Mouse (Mus musculus) kidney, adult 8-10 months (tissue): ENCODE measurements around the gene Ogfod3.

Experiments used
- DNase-seq, 2 experiments: peaks; one replicate each; pipeline ENCODE4 v3.0.0; 2022

The Ogfod3 gene

DNA sequence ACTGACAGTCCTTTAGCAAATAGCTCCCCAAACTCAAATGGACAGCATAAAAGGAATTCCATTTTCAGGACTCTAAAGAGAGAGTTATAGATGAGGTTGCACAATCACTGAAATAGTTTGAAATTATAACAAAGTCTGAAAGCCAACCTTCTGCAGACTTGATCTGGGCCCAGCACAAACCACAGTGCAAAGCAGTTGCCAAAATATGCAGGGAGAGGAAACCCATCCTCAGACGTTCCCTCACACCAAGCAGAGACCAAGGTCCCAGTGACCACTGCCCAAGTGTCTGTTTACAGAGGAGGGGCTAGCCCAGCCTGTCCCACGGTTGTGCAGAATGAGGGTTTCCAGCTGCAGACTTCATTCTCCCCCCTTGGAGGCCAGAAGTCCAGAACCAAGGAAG is 5.9 kb downstream of the Ogfod3 start:
- no peak for DNase-seq

DNA sequence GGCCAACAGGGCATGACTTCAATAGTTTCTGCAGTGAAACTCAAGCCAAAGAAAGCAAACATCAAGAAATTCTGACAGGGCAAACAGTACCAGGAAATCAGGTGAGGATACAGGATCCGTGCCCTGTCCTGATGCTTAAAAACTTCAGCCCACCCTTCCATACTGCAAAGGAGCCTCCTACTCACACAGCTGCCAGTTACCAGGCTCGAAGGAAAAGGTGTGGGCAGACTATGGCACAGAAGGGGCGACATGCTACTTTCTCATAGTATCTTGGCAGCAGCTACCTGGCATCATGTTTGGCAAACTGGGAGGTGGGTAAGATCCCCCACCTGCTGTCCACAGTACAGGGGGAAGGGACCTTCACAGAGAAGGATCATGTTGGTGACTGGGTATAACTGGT is 11.1 kb downstream of the Ogfod3 start:
- DNase-seq = no peak

DNA sequence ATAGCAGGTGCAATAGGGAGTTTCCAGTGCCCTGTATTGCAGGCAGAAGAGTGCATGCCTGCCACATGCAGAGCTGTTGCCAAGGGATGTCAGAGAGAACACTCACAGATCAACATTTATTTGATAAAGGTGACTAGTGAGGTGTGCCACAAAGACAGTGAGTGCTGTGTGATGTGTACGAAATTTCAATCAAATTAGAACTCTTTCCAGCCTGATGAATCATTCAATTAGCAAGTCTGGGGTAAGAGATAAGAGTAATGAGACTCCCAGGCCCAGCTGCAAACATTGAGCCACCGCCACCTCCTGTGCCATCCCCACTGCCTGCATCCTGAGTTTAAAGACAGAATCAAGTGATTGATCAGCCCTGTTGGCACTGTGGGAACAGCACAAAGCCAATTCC is 11.8 kb downstream of the Ogfod3 start:
- DNase-seq = no peak

DNA sequence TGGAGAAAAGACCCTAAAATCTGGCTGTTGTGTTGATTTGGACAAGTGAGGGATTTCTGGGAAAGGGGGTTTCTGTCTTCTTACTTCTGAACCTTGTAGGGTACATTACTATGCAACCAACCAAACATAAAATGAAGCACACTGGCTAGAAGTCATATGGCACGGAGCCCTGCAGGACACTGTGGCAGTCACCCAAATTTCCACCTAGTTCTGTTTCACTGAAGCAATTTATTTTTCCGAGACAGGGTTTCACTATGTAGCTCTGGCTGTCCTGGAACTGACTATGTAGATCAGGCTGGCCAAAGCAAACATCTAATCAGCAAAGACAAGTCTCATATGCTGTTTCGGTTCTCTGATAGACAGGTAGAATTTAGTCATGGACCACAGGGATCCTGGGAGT is 14.8 kb downstream of the Ogfod3 start:
- DNase-seq = peak; percentile 60 to 66

DNA sequence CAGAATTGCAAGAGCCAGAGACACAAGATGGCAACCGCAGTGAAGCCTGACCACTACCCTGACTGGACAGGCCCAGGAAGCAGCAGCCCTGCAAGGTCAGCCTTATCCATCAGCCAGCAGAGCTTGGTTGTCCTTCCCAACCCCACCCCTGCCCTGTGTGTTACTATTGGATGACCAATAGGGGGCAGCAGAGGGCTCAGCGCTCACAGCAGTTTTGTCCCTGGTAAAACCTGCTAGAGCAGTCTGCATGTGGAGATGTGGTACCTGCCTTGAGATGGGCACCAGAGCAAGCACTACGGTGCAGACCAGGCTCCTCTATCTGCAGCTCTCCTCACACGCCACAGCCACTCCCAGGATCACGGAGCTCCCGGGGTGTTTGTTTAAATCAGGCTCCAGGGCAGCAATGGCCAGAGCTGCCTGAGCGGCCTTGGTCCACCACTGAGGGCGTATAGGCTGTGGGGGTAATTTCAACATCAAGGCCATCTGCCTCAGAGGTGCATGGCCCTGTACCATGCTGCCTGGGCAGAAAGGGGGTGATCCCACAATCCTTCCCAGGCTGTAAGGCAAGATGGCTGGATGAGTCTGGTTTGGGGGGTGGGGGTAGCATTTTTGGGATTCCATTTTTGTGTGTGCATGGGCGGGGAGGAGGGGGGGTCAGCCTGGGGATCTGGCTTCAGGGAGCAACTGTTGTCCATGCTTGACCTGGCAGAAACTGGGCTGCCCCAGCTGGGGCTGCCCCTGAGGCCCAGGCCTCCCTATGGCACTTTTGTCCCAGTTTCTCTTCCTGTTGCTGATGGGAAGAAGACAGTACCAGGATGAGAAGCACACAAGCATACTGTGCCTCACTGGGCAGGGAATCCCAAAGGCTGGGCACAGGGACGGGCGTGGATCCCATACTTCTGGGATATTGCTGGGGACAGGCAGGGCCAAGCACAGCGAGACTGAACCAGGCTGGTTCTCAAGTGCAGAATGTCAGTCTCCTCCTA is 27.9 kb downstream of the Ogfod3 start:
- peak; percentile 31 to 43 for DNase-seq

DNA sequence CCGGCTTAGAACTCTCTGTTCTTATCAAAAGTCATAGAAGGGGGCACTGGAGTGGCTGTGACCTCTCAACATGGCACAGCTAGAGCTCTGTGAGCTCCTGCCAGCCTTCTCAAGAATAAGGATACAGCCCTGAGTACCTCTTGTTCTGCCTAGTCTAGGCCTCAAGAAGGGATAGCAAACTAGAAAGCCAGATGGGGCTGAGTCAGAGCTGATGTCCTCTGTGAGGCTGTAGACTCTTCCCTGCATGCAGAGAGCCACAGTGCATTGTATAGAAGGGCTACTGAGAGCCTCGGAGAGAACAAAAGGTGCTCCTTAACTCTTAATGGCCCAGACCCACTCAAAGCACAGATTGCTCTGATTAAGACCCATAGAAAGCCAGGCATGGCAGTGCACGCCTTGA is 30.3 kb downstream of the Ogfod3 start:
- DNase-seq = no peak

DNA sequence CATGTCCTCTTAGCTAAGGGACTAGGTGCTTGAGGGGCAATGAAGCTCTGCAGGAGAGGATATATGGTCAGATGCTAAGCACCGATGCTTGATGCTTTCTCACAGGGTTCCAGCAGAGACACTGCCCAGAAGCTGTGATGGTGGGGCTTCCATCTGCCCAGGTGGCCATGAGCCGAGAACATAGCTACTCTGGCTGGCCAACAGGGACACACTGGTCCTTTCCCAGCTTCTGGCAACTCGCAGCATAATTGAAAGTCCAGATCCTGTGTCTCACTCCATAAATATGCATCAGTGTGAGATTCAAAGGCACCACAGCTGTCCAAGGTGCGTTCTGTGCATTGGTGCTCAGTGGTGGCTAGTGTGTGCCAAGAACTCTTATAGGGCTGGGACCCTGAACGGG is 31.3 kb downstream of the Ogfod3 start:
- no peak for DNase-seq

DNA sequence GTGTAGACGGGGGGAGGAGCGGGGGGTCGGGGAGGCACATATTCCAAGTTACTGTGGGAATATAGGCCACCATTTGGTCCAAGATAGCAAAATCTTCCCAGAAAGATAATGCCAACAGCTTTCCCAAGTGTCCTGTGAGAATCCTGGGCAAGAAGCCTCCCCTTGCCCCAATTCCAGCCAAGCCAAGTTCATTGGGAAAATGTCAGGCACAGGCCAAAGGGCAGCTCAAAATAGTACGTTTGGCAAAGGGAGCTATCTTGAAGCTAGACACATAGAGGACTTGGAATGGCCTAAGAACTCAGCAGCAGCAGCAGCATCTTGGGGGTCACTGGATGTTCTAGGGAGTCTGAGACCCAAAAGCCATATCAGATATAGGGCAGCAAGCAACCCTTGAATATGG is 40.8 kb downstream of the Ogfod3 start:
- no peak for DNase-seq

DNA sequence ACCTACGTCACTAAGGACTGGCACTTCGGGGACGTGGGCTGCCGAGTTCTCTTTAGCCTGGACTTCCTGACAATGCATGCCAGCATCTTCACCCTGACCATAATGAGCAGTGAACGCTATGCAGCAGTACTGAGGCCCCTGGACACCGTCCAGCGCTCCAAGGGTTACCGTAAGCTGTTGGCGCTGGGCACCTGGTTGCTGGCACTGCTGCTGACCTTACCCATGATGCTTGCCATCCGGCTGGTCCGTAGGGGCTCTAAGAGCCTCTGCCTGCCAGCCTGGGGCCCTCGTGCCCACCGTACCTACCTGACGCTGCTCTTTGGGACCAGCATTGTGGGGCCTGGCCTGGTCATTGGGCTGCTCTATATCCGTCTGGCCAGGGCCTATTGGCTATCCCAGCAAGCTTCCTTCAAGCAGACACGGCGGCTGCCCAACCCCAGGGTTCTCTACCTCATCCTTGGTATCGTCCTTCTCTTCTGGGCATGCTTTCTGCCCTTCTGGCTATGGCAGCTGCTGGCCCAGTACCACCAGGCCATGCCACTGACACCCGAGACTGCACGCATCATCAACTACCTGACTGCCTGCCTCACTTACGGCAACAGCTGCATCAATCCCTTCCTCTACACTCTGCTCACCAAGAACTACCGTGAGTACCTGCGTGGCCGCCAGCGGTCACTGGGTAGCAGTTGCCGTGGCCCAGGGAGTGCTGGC is 43.7 kb downstream of the Ogfod3 start:
- no peak for DNase-seq

DNA sequence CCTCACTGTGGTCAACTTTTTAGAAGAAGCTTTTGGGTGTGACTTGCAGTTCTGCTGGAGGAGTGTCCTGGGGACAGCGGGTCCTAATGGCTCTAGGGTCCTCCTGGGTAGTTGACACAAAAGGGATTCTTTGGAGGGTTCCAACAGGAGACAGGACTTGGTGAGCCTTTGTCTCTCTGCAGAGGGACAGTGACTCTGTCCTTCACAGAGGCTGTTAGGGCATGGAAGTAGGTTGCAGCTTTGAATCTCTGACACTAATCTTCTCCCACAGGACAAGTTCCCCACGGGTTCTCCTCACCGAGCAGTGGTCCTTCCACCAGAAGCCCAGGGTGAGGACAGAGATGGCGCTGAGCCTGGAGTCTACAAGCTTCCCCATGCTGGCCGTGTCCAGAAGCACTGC is 44.5 kb downstream of the Ogfod3 start, which contains the start of gene Uts2r:
Gene Uts2r, plus strand, starts transcription at position 301 of the 400 bp plus-strand sequence.
- DNase-seq = no peak

DNA sequence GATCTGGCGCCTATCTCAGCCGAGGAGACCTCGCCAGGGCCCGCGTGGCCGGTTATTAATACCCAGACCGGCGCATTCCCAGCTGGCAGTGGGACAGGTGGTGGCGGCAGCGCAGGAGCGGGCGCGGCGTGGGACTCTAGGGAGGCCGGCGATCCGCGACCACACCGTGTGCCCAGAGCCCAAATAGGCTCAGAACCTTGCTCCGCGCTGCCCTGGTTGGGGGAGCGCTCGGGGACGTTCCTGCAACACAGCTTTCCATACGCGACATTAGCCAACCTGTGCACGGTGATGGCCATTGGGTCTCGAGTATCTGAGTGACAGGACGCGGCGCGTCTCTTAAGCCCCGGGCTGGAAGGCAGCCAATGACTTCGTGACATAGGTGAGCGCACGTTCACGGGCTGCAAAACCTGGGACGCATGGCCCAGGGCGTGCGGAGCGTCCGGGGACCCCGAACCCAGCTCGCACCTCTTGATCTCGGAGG is 48.1 kb downstream of the Ogfod3 start:
- DNase-seq = no peak

DNA sequence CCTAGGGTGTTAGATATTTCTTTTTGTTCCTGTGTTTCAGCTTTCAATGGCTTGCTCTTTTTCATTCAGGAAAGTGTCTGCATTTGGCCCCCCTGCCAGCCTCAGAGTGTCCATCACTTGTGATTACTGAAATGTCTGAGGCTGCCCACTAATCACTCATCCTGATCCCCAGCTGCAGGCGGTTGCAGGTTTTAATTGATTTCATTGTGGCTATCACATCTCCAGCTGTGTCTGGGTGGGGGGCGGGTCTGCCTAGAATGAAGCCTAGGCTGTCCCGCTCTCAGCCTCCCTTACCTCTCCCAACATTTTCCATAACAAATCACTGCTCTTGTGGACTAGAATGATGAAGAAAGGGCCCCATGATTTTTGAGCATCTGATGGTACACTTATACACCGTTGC is 50.3 kb downstream of the Ogfod3 start:
- DNase-seq = no peak

DNA sequence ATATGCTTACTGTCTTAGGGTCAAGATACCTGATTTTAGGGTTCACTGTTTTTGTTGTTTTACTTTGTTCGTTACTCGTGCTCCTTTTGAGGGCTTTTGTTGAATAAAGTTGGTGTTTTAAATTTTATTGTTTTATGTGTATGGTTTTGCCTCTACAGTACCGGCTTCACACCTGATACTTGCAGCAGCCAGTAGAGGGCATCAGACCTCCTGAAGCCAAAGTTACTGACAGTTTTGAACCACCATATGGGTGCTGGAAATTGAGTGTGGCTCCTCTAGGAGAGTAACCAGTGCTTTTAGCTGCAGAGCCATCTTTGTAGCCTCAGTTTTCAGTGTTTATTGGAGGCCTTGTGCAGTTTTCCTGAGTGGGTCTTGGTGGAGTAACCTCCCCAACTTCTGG is 56.3 kb downstream of the Ogfod3 start:
- no peak for DNase-seq

DNA sequence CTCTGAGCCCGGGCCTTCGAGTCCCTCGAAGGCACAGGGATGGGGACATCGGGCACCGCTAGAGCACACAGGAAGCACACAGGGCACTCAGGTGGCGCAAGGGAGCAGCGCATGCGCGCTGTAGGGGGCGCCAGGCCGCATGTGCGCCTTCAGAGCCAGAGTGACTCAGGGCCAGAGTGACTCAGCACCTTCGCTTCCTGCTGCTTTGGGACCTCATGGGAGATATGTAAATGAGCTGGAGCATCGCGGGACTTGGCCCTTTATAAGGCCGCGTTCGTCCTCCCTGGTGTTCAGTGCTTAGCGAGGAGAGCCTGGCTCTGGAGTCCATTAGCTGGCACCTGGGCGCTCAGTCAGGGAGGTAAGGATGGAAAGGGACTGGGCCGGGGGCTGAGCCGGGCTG is 58.6 kb downstream of the Ogfod3 start, which contains the start of gene Tex19.1:
Gene Tex19.1, plus strand, starts transcription at position 279 of the 400 bp plus-strand sequence.
- no peak for DNase-seq

DNA sequence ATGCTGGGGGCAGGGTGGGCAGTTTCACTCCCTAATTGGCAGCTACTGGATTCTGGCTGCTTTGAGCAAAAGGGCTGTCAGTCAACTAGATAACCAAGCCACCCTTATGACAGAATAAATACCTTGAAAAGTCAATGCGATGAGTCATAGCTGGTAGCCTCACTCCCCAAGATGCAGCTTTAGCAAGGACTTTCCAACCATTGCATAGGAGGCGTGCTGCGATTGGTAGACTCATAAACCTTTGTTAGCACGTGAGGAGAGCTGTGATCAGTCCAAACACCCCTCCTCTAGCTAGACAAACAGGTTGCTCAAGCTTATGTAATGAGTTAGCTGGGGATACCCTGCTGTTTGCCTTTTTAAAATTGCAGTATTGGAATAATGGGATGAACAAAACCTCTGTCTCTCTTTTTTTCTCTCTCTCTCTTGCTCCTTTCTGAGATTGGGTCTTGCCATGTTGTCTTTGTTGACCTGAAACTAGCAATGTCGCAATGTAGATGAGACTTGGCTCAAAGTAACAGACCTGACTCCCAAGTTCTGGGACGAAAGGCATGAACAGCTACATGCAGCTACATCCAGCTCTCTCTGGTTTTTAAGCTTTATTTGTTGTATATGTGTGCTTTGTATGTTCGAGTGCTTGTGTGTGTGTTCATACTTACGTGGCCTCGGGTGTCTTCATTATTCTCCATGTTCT is 61.0 kb downstream of the Ogfod3 start:
- no peak for DNase-seq

DNA sequence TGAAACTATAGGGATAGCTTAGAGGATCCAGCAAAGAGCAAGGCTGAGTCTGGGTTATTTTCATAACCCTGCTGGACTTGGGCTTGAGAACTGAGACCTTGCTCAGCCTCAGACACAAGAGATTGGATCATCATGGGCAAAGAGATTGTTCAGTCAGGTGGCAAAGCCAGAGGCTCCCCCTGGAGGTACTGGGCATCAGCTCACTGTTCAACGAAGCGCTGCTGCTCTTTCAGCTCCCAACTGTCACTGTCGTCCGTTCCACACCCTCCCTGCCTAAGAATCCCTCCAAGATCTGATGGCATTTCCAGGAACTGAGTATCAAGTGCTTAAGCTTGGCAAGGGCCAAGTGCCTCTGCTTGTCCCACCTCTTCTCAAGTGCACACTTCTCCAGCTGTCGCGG is 65.8 kb downstream of the Ogfod3 start:
- peak in 1 of 2 experiments; percentile 31 for DNase-seq

DNA sequence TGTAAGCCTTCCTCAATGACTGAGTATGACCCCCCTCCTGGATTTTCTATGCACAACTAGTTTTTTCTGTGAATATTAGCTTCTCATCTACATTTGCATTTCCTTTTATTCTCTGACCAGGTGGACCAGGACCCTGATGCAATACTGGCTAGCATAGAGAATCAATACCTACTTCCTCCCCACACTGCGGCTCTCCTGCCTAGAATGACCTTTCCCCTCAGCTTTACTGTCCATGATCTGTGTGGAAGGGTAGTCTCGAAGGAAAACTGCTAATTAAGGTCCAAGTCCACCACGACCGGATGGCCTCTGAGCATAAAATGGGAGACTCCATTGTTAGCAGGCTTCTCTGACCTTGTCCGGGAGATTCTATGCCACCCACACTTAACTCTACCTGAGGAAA is 66.8 kb downstream of the Ogfod3 start:
- no peak for DNase-seq

DNA sequence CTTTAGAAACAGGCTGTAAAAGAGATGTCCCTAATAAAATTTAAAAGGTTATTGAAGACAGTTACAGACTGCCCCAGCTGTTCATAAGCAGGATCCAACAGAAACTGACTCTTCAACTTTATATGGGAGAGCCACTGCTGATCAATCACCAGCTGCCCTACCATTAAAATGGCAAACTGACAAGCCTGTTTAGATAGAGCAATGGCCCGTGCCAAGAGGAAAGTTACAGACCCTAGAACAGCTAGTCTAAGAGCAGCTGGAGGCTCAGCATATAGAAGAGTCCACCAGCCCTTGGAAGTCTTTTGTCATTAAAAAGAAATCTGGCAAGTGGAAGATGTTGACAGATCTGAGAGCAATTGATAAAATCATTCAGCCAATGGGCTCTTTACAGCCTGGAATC is 69.9 kb downstream of the Ogfod3 start:
- no peak for DNase-seq

DNA sequence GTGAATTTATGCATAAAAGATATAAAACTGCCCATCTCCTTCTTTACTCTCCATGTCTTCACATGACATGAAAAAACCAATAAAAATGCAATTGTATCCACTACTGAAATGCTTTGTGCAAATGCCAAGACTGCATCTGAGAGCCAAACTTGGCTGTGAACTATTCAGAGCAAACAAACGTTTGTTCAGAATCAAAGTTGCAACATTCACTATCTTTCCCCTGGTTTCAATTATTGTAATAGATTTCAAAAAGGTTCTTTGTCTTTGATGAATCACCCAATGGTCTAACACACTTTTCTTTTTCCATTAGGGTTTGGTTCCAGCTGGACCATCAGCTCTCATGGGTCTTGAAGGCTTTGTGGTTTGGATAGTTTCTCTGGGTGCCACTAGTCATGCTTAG is 74.9 kb downstream of the Ogfod3 start:
- DNase-seq = no peak
